In genomic region chr12:40169675-40170074, GRCm38 (mm10) we compare ENCODE assay signal across 16 mouse cellular contexts. TPM values are rescaled to one million over a fixed set of nuclear protein-coding genes. Genes with fewer than 3 reads are reported as not detected.
"Had no signal": no experiment of that assay in that cellular context is flagged by ENCODE, and none has a peak within 500 bp of the region (broad histone marks: within the 10 kb centered on the region; RNA-seq: fewer than 3 reads in every experiment).

No protein-coding gene starts in this region.

- H3K36me3 ChIP-seq: limb, embryonic 15.5 days; liver, embryonic 12.5 days; lung, embryonic 15.5 days; midbrain, embryonic 10.5 days; neural tube, embryonic 15.5 days had no signal

- DNase-seq: kidney, adult 11 months; kidney, adult 9 months; kidney, postnatal 10 days; layer of hippocampus, postnatal 36 days; midbrain, embryonic 14.5 days; right cerebral cortex, adult 18-20 months; right cerebral cortex, postnatal 25 days had no signal

- H3K9ac ChIP-seq: limb, embryonic 15.5 days; liver, embryonic 12.5 days; lung, embryonic 15.5 days; neural tube, embryonic 15.5 days had no signal

- ATAC-seq: liver, embryonic 12.5 days had no signal

- H3K4me3 ChIP-seq: limb, embryonic 15.5 days; liver, embryonic 12.5 days; lung, embryonic 15.5 days; midbrain, embryonic 10.5 days; myocyte; neural tube, embryonic 15.5 days had no signal

- H3K4me1 ChIP-seq: limb, embryonic 15.5 days; liver, embryonic 12.5 days; lung, embryonic 15.5 days; midbrain, embryonic 10.5 days; neural tube, embryonic 15.5 days had no signal

- H3K27me3 ChIP-seq: limb, embryonic 15.5 days; liver, embryonic 12.5 days; lung, embryonic 15.5 days; neural tube, embryonic 15.5 days had no signal

- H3K27ac ChIP-seq: limb, embryonic 15.5 days; liver, embryonic 12.5 days; lung, embryonic 15.5 days; midbrain, embryonic 10.5 days; neural tube, embryonic 15.5 days had no signal

RNA-seq across cellular contexts. Expression of gene Lsmem1, which starts 29.6 kb away (rescaled TPM):
- polyA plus RNA-seq: large intestine, adult 2 months; limb, embryonic 11.5 days; liver, embryonic 12.5 days; midbrain, embryonic 10.5 days; midbrain, embryonic 14.5 days; small intestine, adult 2 months had no signal

RNA-seq across cellular contexts. Expression of gene Scin, which starts 35.6 kb away (rescaled TPM):
- polyA plus RNA-seq: midbrain, embryonic 10.5 days had no signal
